9 mouse cellular contexts compared by ENCODE assay signal in genomic region chr4:144765722-144766121, GRCm38 (mm10). TPM values are rescaled to one million over a fixed set of nuclear protein-coding genes. Genes with fewer than 3 reads are reported as not detected.
DNase-seq lines count a peak whose midpoint lies in the region; ATAC-seq and TF ChIP-seq lines count a peak whose summit lies in the region.
"Had no signal": no experiment of that assay in that cellular context is flagged by ENCODE, and none has a peak within 500 bp of the region (broad histone marks: within the 10 kb centered on the region; RNA-seq: fewer than 3 reads in every experiment).

No protein-coding gene starts in this region.

- H3K27ac ChIP-seq in hindbrain, embryonic 11.5 days (ENCODE audit: low read depth, low read length), result no peak overlapping the region
- H3K27ac ChIP-seq in hindbrain, embryonic 13.5 days, result no peak overlapping the region
- H3K27ac ChIP-seq in ES-E14 (ENCODE audit: insufficient read depth, low read depth, low read length, poor library complexity, severe bottlenecking), result no peak overlapping the region

- H3K36me3 ChIP-seq in hindbrain, embryonic 11.5 days (ENCODE audit: control insufficient read depth, insufficient read depth, low read length), result no peaks in the 10 kb centered on the region
- H3K36me3 ChIP-seq in hindbrain, embryonic 13.5 days, result no peaks in the 10 kb centered on the region
- H3K36me3 ChIP-seq in ES-E14 (ENCODE audit: control insufficient read depth, insufficient read depth, low read length, poor library complexity, severe bottlenecking), result no peaks in the 10 kb centered on the region

- intact Hi-C loops in gastrocnemius, postnatal 14 days (cut with DNase I; ENCODE audit: low total_unique reads), result no loop called here

- no peak overlapping the region for H3K9ac ChIP-seq in hindbrain, embryonic 11.5 days (ENCODE audit: low read depth, low read length)
- H3K9ac ChIP-seq in hindbrain, embryonic 13.5 days, result no peak overlapping the region
- H3K9ac ChIP-seq in ES-E14 (ENCODE audit: insufficient read depth, low read depth, low read length, poor library complexity, severe bottlenecking), result no peak overlapping the region

- no peak overlapping the region for H3K4me3 ChIP-seq in hindbrain, embryonic 11.5 days (ENCODE audit: low read depth, low read length)
- H3K4me3 ChIP-seq in hindbrain, embryonic 13.5 days, result no peak overlapping the region
- no peak overlapping the region for H3K4me3 ChIP-seq in ES-E14 (ENCODE audit: insufficient read depth in 1 of 2, low read depth in 1 of 2, low read length in 2 of 2, poor library complexity in 1 of 2, severe bottlenecking in 1 of 2)

- in situ Hi-C loops in ES-E14 (cut with MboI; ENCODE audit: low sequenced_read_pairs in 2 of 2, unreplicated experiment in 2 of 2), result loop anchor here in 1 of 2 experiments (10.0 kb wide), 1 partner anchor 109 kb away; no protein-coding TSS in a partner anchor

- DNase-seq in hindbrain, embryonic 11.5 days (ENCODE audit: low spot score), result peak; percentile 19
- peak; percentile 34 for DNase-seq in ES-E14 (ENCODE audit: low read depth, low spot score)
- DNase-seq in cerebellum, adult 18-20 months, result peak; percentile 33 to 48
- DNase-seq in gastrocnemius, postnatal 14 days, result peak; percentile 15
- peak; percentile 50 to 66 for DNase-seq in left cerebral cortex, adult 18-20 months (ENCODE audit: low spot score in 2 of 2)
- DNase-seq in right cerebral cortex, adult 2 months (ENCODE audit: low spot score in 2 of 2), result peak; percentile 54 to 66
- no peak for DNase-seq in T-cell, adult 2 months (ENCODE audit: low spot score)

- WGBS in hindbrain, embryonic 11.5 days, result 33% methylated on average over 2 of the region's 2 CpGs
- 40% methylated on average over 2 of the region's 2 CpGs for WGBS in hindbrain, embryonic 13.5 days

- no peaks in the 10 kb centered on the region for H3K27me3 ChIP-seq in hindbrain, embryonic 11.5 days (ENCODE audit: control insufficient read depth, insufficient read depth, low read length)
- no peaks in the 10 kb centered on the region for H3K27me3 ChIP-seq in hindbrain, embryonic 13.5 days

- H3K4me1 ChIP-seq in hindbrain, embryonic 11.5 days (replicated peaks; ENCODE audit: control insufficient read depth, insufficient read depth, low read length), result no peaks in the 10 kb centered on the region
- no peaks in the 10 kb centered on the region for H3K4me1 ChIP-seq in hindbrain, embryonic 13.5 days (replicated peaks)
- H3K4me1 ChIP-seq in ES-E14 (ENCODE audit: control insufficient read depth in 2 of 2, insufficient read depth in 2 of 2, low read length in 2 of 2, poor library complexity in 1 of 2), result no peaks in the 10 kb centered on the region

- no peaks in the 10 kb centered on the region for H3K9me3 ChIP-seq in hindbrain, embryonic 11.5 days (ENCODE audit: control insufficient read depth, low read length)
- no peaks in the 10 kb centered on the region for H3K9me3 ChIP-seq in hindbrain, embryonic 13.5 days
- no peaks in the 10 kb centered on the region for H3K9me3 ChIP-seq in ES-E14 (ENCODE audit: control insufficient read depth, insufficient read depth, low read depth, low read length)

- H3K4me2 ChIP-seq in hindbrain, embryonic 11.5 days (replicated peaks; ENCODE audit: low read depth, low read length), result no peak overlapping the region
- no peak overlapping the region for H3K4me2 ChIP-seq in hindbrain, embryonic 13.5 days

- ATAC-seq in hindbrain, embryonic 11.5 days (ENCODE audit: low FRiP score), result no peak
- ATAC-seq in hindbrain, embryonic 13.5 days (ENCODE audit: low FRiP score), result no peak

TF ChIP-seq in ES-E14, 5 proteins besides CTCF, POLR2A, EP300 and RAD21:
- no peak for TF ChIP-seq MAFK (IDR thresholded peaks at IDR 0.05; ENCODE audit: insufficient read depth, low read depth, low read length)
- TF ChIP-seq ZC3H11A (IDR thresholded peaks at IDR 0.05; ENCODE audit: borderline replicate concordance, low read depth, low read length), result peak; percentile 79; the same call in 1 of the 2 replicates

RNA-seq across cellular contexts. Expression of gene Gm438, which starts 20.7 kb away (rescaled TPM):
- not detected in 2 replicates for polyA plus RNA-seq in hindbrain, embryonic 11.5 days (2014; fragmentation: Nextera tagmentation; extraction: Ambion mirVana)
- not detected in 2 replicates for polyA plus RNA-seq in hindbrain, embryonic 13.5 days (2015; fragmentation: Nextera tagmentation; extraction: Ambion mirVana)
- total RNA-seq in ES-E14 (2012; rRNA removed), result not detected in 2 replicates
- total RNA-seq in gastrocnemius, postnatal 14 days (2021), result not detected
- total RNA-seq in left cerebral cortex, adult 18-20 months (2021), result not detected
- total RNA-seq: neutrophil, adult 5-6 weeks had no signal

RNA-seq across cellular contexts. Expression of gene Gm13178, which starts 44.5 kb away (rescaled TPM):
- not detected in 2 replicates for polyA plus RNA-seq in hindbrain, embryonic 11.5 days (2014; fragmentation: Nextera tagmentation; extraction: Ambion mirVana)
- polyA plus RNA-seq in hindbrain, embryonic 13.5 days (2015; fragmentation: Nextera tagmentation; extraction: Ambion mirVana), result not detected in 2 replicates
- total RNA-seq in ES-E14 (2012; rRNA removed), result not detected in 2 replicates
- total RNA-seq in gastrocnemius, postnatal 14 days (2021), result under 1 TPM in 1 of 2 experiments, not detected in 1; 0.31 TPM
- under 1 TPM in 1 of 2 experiments, not detected in 1; 0.65 TPM for total RNA-seq in left cerebral cortex, adult 18-20 months (2021)
- total RNA-seq: neutrophil, adult 5-6 weeks had no signal
